Mouse (Mus musculus): Measurements from ENCODE around the gene 5730596B20Rik.

- TF ChIP-seq CTCF (IDR thresholded peaks at IDR 0.05; ENCODE audit: low read depth, low read length) = no peak
- TF ChIP-seq POLR2A (IDR thresholded peaks at IDR 0.05; ENCODE audit: insufficient read depth, low read length) = no peak
Observed at GRCm38 (mm10) chr6:52160511-52161335, 16.6 kb upstream of the 5730596B20Rik start.

All from ES-Bruce4 (cell line).